8 mouse cellular contexts compared by ENCODE assay signal in genomic region chr1:72243656-72244316, GRCm38 (mm10). TPM values are rescaled to one million over a fixed set of nuclear protein-coding genes. Genes with fewer than 3 reads are reported as not detected.
DNase-seq lines count a peak whose midpoint lies in the region; TF ChIP-seq lines count a peak whose summit lies in the region.

No protein-coding gene starts in this region.

- H3K27me3 ChIP-seq in megakaryocyte, embryonic 14.5 days (replicated peaks), result no peaks in the 10 kb centered on the region

- intact Hi-C loops in gastrocnemius, adult 2 months (cut with DNase I), result no loop called here

- peak overlapping the region; percentile 81 for H3K4me3 ChIP-seq in gastrocnemius, adult 2 months
- peak overlapping the region; percentile 92 for H3K4me3 ChIP-seq in megakaryocyte, embryonic 14.5 days (replicated peaks)

- DNase-seq in WW6 (ENCODE audit: low read depth, low spot score), result peak; percentile 98
- DNase-seq in cerebellum, postnatal 4 days (ENCODE audit: low spot score in 2 of 2), result peak; percentile 91 to 94
- DNase-seq in gastrocnemius, adult 2 months, result peak; percentile 98
- peak; percentile 71 for DNase-seq in hindlimb bud, embryonic 11.5 days (ENCODE audit: extremely low spot score, low read depth, low spot score)
- DNase-seq in left cerebral cortex, adult 8-10 months (ENCODE audit: low spot score in 2 of 2), result peak; percentile 92 to 96
- DNase-seq in right cerebral cortex, postnatal 10 days (ENCODE audit: low spot score in 2 of 2), result peak; percentile 96 to 97
- DNase-seq in urinary bladder, postnatal 25 days (ENCODE audit: low spot score), result peak; percentile 96

- no peaks in the 10 kb centered on the region for H3K36me3 ChIP-seq in megakaryocyte, embryonic 14.5 days (replicated peaks; ENCODE audit: low read length)

- TF ChIP-seq CTCF in gastrocnemius, adult 2 months (IDR thresholded peaks at IDR 0.05), result no peak

- H3K27ac ChIP-seq in gastrocnemius, adult 2 months, result peak overlapping the region; percentile 100

- H3K9me3 ChIP-seq in megakaryocyte, embryonic 14.5 days, result no peaks in the 10 kb centered on the region

- peaks cover 22% of the 10 kb centered on the region for H3K4me1 ChIP-seq in megakaryocyte, embryonic 14.5 days

RNA-seq across cellular contexts. Expression of gene Mreg, which starts 31.7 kb away (rescaled TPM):
- total RNA-seq in gastrocnemius, adult 2 months (2021), result 10 to 100 TPM; 37.7 to 60.5 TPM
- 1 to 10 TPM; 4.6 to 6.9 (median 6.0) TPM for total RNA-seq in left cerebral cortex, adult 8-10 months (2022)
- polyA plus RNA-seq in megakaryocyte, embryonic 14.5 days (2012; ENCODE audit: insufficient read depth, low replicate concordance), result 0.26 TPM in 1 of 2 replicates, not detected in the other

RNA-seq across cellular contexts. Expression of gene Pecr, which starts 40.3 kb away (rescaled TPM):
- 10 to 100 TPM; 15.7 to 16.4 TPM for total RNA-seq in gastrocnemius, adult 2 months (2021)
- total RNA-seq in left cerebral cortex, adult 8-10 months (2022), result 1 to 10 TPM; 6.0 to 9.5 (median 6.2) TPM
- 3.8 TPM in 1 of 2 replicates, not detected in the other for polyA plus RNA-seq in megakaryocyte, embryonic 14.5 days (2012; ENCODE audit: insufficient read depth, low replicate concordance)

RNA-seq across cellular contexts. Expression of gene Tmem169, which starts 40.4 kb away (rescaled TPM):
- not detected for total RNA-seq in gastrocnemius, adult 2 months (2021)
- 10 to 100 TPM; 13.4 to 16.3 (median 14.8) TPM for total RNA-seq in left cerebral cortex, adult 8-10 months (2022)
- polyA plus RNA-seq in megakaryocyte, embryonic 14.5 days (2012; ENCODE audit: insufficient read depth, low replicate concordance), result 0.03 TPM in 1 of 2 replicates, not detected in the other

Comparison
In these comparisons a context has a peak if more than half of its experiments do, and no peak if none do; other contexts are left out.
1. Peak in every context shown above with its lines: DNase-seq, H3K4me3 ChIP-seq and H3K27ac ChIP-seq.
2. RNA of gene Mreg, which starts 31.7 kb away (total RNA-seq): 37.7 to 60.5 TPM in gastrocnemius, adult 2 months; 4.6 to 6.9 TPM in left cerebral cortex, adult 8-10 months; every median in the first group is over 4 times any median in the second.
3. RNA of gene Tmem169, which starts 40.4 kb away (total RNA-seq): 13.4 to 16.3 TPM in left cerebral cortex, adult 8-10 months; not detected in gastrocnemius, adult 2 months; every median in the first group is over 10 times any median in the second.